ENCODE assay signal across 23 mouse cellular contexts in the genomic region with DNA sequence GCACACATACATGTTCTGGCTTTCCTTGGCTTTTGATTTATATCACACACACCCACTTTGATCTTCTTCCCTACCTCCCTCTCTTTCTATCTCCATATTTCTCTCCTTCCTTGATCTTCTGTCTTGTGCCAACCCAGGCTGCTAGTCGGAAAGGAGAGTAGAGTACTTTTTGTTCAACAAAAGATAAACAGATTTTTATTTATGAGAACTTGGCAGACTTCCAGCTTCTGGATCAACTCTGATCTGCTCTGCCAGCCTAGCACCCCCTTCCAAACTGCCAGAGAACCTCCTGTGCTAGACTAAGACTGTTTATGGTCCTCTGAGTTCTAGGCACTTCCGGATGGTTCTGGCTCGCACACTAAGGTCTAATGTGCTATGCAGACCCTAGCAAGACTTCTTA.
DNase-seq lines count a peak whose midpoint lies in the region; ATAC-seq lines count a peak whose summit lies in the region.
"Had no signal": no experiment of that assay in that cellular context is flagged by ENCODE, and none has a peak within 500 bp of the region (broad histone marks: within the 10 kb centered on the region; RNA-seq: fewer than 3 reads in every experiment).

No protein-coding gene starts in this region.

- no peaks in the 10 kb centered on the region for H3K27me3 ChIP-seq in forebrain, embryonic 16.5 days (replicated peaks; ENCODE audit: control insufficient read depth, insufficient read depth, low read length)
- no peaks in the 10 kb centered on the region for H3K27me3 ChIP-seq in forebrain, embryonic 10.5 days (ENCODE audit: poor library complexity, severe bottlenecking)
- H3K27me3 ChIP-seq: heart, embryonic 12.5 days; intestine, embryonic 15.5 days; limb, embryonic 12.5 days; midbrain, embryonic 12.5 days had no signal

- no peak overlapping the region for H3K4me3 ChIP-seq in forebrain, embryonic 16.5 days (replicated peaks; ENCODE audit: low read length)
- no peak overlapping the region for H3K4me3 ChIP-seq in forebrain, embryonic 10.5 days
- H3K4me3 ChIP-seq: heart, embryonic 12.5 days; hindbrain, embryonic 10.5 days; intestine, embryonic 15.5 days; limb, embryonic 12.5 days; midbrain, embryonic 12.5 days had no signal

- peak overlapping the region; percentile 37; the same call in 1 of the 2 replicates for H3K27ac ChIP-seq in forebrain, embryonic 16.5 days (ENCODE audit: low read length)
- no peak overlapping the region for H3K27ac ChIP-seq in forebrain, embryonic 10.5 days
- H3K27ac ChIP-seq: hindbrain, embryonic 10.5 days; intestine, embryonic 15.5 days; limb, embryonic 12.5 days; midbrain, embryonic 12.5 days had no signal

- ATAC-seq in forebrain, embryonic 16.5 days, result no peak
- ATAC-seq: hindbrain, embryonic 16.5 days; intestine, embryonic 15.5 days had no signal

- H3K4me1 ChIP-seq in forebrain, embryonic 16.5 days (replicated peaks; ENCODE audit: control insufficient read depth, insufficient read depth, low read length), result peaks cover 16% of the 10 kb centered on the region
- H3K4me1 ChIP-seq in forebrain, embryonic 10.5 days, result peaks cover 3% of the 10 kb centered on the region; the same call in 1 of the 2 replicates
- H3K4me1 ChIP-seq: heart, embryonic 12.5 days; intestine, embryonic 15.5 days; limb, embryonic 12.5 days had no signal

- 50% methylated on average over 3 of the region's 3 CpGs for WGBS in forebrain, embryonic 16.5 days
- 93% methylated on average over 3 of the region's 3 CpGs for WGBS in forebrain, embryonic 10.5 days

- no peak overlapping the region for H3K9ac ChIP-seq in forebrain, embryonic 16.5 days (replicated peaks; ENCODE audit: low read depth, low read length)
- H3K9ac ChIP-seq: heart, embryonic 12.5 days; intestine, embryonic 15.5 days; limb, embryonic 12.5 days; midbrain, embryonic 12.5 days had no signal

- no peaks in the 10 kb centered on the region for H3K36me3 ChIP-seq in forebrain, embryonic 16.5 days (ENCODE audit: control insufficient read depth, insufficient read depth)
- no peaks in the 10 kb centered on the region for H3K36me3 ChIP-seq in forebrain, embryonic 10.5 days (replicated peaks)
- H3K36me3 ChIP-seq: heart, embryonic 12.5 days; hindbrain, embryonic 10.5 days; intestine, embryonic 15.5 days; limb, embryonic 12.5 days; midbrain, embryonic 12.5 days had no signal

- no peaks in the 10 kb centered on the region for H3K9me3 ChIP-seq in forebrain, embryonic 16.5 days (ENCODE audit: control insufficient read depth, low read length)
- no peaks in the 10 kb centered on the region for H3K9me3 ChIP-seq in forebrain, embryonic 10.5 days
- H3K9me3 ChIP-seq: heart, embryonic 12.5 days; hindbrain, embryonic 10.5 days; intestine, embryonic 15.5 days; limb, embryonic 12.5 days; midbrain, embryonic 12.5 days had no signal

- no peak for DNase-seq in forebrain, embryonic 10.5 days (ENCODE audit: extremely low spot score, low spot score)
- peak; percentile 42 for DNase-seq in right cerebral cortex, adult 18-20 months
- no peak for DNase-seq in right cerebral cortex, postnatal 25 days
- DNase-seq in layer of hippocampus, adult 8-10 months (ENCODE audit: low spot score in 2 of 2), result peak; percentile 41 to 48
- no peak for DNase-seq in retina, postnatal 1 day
- no peak for DNase-seq in adrenal gland, adult 8-10 months
- DNase-seq: cerebellum, adult 2 months; gastrocnemius, postnatal 14 days; heart, adult 18-20 months; heart, postnatal 10 days; kidney, adult 8-10 months; kidney, postnatal 10 days; lung, adult 18-20 months; right cerebral cortex, postnatal 4 days; thymus, postnatal 14 days had no signal

- H3K4me2 ChIP-seq in forebrain, embryonic 16.5 days (ENCODE audit: low read length), result no peak overlapping the region
- H3K4me2 ChIP-seq: heart, embryonic 12.5 days; intestine, embryonic 15.5 days; limb, embryonic 12.5 days; liver, embryonic 11.5 days; midbrain, embryonic 12.5 days had no signal

Comparison
In these comparisons a context has a peak if more than half of its experiments do, and no peak if none do; other contexts are left out.
1. DNase-seq: peak in right cerebral cortex, adult 18-20 months (single experiment) and layer of hippocampus, adult 8-10 months (2 of 2); none in forebrain, embryonic 10.5 days (single experiment), right cerebral cortex, postnatal 25 days (single experiment), retina, postnatal 1 day (single experiment) and adrenal gland, adult 8-10 months (single experiment).